Mouse (Mus musculus) embryonic facial prominence, embryonic 13.5 days (tissue): ENCODE data around the gene Med18. TPM values are rescaled to one million over a fixed set of nuclear protein-coding genes. Genes with fewer than 3 reads are reported as not detected.

Experiments used
- ATAC-seq: fragments of 200-750 bp; cut with Nextera tagmentation; 2 replicates; pipeline ENCODE4 v1.8.0; 2017; ENCODE audit warnings: low read depth; ENCODE audit not compliant: insufficient number of reproducible peaks, insufficient read depth, low FRiP score, low TSS enrichment
- H3K27ac ChIP-seq: fragments of 300-500 bp; sonication (generic); 2 replicates; pipeline ENCODE4 v1.5.1; 2015; ENCODE audit warnings: moderate library complexity, mild to moderate bottlenecking, inconsistent platforms
- H3K27me3 ChIP-seq: fragments of 300-500 bp; sonication (generic); 2 replicates; pipeline ENCODE4 v1.6.1; 2015; ENCODE audit warnings: mild to moderate bottlenecking, inconsistent platforms
- H3K36me3 ChIP-seq: fragments of 300-500 bp; sonication (generic); 2 replicates; pipeline ENCODE4 v1.6.1; 2015; ENCODE audit warnings: mild to moderate bottlenecking, inconsistent platforms
- H3K4me1 ChIP-seq: fragments of 300-500 bp; sonication (generic); 2 replicates; pipeline ENCODE4 v1.6.1; 2015; ENCODE audit warnings: inconsistent platforms
- H3K4me2 ChIP-seq: fragments of 300-500 bp; sonication (generic); 2 replicates; pipeline ENCODE4 v1.6.1; 2015; ENCODE audit warnings: moderate library complexity, mild to moderate bottlenecking, inconsistent platforms
- H3K4me3 ChIP-seq: fragments of 300-500 bp; sonication (generic); 2 replicates; pipeline ENCODE4 v1.5.1; 2015; ENCODE audit warnings: mild to moderate bottlenecking, inconsistent platforms
- H3K9ac ChIP-seq: fragments of 300-500 bp; sonication (generic); 2 replicates; pipeline ENCODE4 v1.6.1; 2015; ENCODE audit warnings: mild to moderate bottlenecking, inconsistent platforms
- H3K9me3 ChIP-seq: fragments of 300-500 bp; sonication (generic); 2 replicates; pipeline ENCODE4 v1.6.1; 2016; ENCODE audit warnings: inconsistent platforms
- WGBS: fragments of 180-500 bp; shearing (Covaris S2); methylation state at CpG from one replicate; pipeline ENCODE4 v1.1.7; 2015; ENCODE audit warnings: mixed read lengths; 5-methylcytosine and 5-hydroxymethylcytosine counted together
- polyA plus RNA-seq: library from polyadenylated mRNA; unstranded; fragments of >200 nt; fragmentation: Nextera tagmentation; extraction: Ambion mirVana; gene quantifications from 2 replicates; pipeline ENCODE4 v1.2.1, GENCODE M21; 2015

The Med18 gene
- polyA plus RNA-seq, 1 experiment from 2014 or later: 28.7 TPM

DNA sequence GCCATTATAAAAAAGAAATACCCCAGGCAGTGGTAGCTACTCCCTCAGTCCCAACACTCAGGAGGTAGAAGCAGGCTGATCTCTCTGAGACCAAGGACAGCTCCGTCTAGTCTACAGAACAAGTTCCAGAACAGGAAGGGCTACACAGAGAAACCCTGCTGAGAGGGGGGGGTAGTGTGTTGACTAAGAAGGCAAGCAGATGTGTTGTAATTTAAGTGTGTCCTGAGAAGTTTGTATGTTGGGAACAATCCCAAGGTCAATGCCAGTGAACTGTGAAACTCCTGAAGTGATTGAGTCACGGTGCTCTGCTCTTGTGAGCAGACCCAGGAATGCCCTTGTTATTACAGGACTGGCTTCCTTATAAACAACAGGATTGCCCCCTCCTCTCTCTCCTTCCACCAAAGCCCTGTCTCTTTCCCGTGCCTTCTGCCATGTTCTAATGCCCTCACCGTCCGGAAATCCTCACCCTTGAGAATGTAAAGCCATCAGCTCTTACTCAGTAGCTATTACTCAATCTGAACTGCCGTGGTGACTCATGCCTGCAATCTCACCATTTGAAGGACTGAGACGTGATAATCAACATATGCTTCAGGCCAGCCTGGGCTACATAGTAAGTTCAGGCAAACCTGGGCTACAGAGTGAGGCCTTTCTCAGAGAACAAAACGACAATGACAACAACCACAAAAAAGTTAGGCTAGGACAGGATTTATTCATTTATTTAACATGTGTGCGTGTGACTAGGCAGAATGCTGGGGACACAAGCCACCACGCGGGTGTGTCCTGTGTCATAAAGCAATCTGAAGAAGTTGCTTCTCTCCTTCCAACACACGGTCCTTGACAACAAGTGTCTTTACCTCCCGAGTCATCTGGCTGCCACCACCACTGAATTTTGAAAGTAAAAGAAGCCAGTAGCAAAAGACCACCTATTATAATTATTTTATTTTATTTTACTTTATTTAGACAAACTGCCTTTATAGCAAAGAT lies 12.5 kb upstream of the Med18 start:
- WGBS: 75% methylated on average over 13 of the region's 13 CpGs
- H3K27me3 ChIP-seq: no peaks in the 10 kb centered on the region
- H3K9ac ChIP-seq: no peak overlapping the region
- no peak overlapping the region for H3K4me3 ChIP-seq
- no peak overlapping the region for H3K27ac ChIP-seq
- no peaks in the 10 kb centered on the region for H3K4me1 ChIP-seq
- no peak overlapping the region for H3K4me2 ChIP-seq
- no peak for ATAC-seq
- H3K36me3 ChIP-seq: no peaks in the 10 kb centered on the region
- H3K9me3 ChIP-seq: no peaks in the 10 kb centered on the region

DNA sequence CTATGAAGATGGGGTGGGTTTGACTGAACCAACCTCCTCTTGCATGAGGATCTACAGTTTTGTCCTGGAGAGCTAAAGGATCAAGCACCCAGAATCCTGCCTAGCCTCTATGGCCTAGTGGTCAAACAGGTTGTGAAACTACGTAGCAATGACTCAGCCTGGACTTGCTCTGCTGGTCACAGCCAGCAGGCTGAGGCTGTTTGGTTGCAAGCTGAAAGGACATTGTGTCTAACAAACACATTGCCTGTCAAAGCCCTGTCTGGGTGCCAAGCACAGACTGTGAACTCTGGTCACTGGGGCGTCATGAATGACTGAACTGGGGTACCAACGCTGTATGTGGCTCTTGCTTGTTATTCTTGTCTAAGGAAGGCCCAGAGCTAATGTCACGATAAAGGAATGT lies 10.9 kb upstream of the Med18 start:
- 73% methylated on average over 4 of the region's 4 CpGs for WGBS
- Histone ChIP-seq H3K36me3 (no peaks in the 10 kb centered on the region), H3K9me3 (no peaks in the 10 kb centered on the region), H3K27ac (no peak overlapping the region), H3K4me1 (peaks cover 14% of the 10 kb centered on the region), H3K4me3 (no peak overlapping the region), H3K9ac (no peak overlapping the region), H3K4me2 (no peak overlapping the region), H3K27me3 (no peaks in the 10 kb centered on the region)
- no peak for ATAC-seq

DNA sequence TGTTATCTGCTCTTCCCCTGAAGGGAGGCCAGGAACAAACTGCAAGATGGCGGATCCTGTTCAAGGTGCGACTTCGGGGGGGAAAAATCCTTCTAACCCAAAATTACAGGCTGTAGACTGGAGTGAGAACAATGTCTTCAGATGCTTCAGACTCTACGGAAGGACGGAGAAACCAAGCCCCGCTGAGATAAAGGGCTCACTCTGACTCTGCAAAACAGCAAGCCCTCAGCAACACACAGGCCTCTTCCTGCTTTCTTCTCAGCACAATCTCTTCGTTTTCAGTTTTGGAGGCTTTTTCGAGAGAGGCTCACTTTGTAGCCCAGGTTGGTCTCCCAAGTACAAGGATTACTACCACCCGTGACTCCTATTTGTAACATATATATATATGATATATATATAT lies 9.7 kb upstream of the Med18 start:
- no peaks in the 10 kb centered on the region for H3K27me3 ChIP-seq
- no peak overlapping the region for H3K4me2 ChIP-seq
- ATAC-seq: no peak
- H3K9ac ChIP-seq: no peak overlapping the region
- no peak overlapping the region for H3K4me3 ChIP-seq
- no peaks in the 10 kb centered on the region for H3K36me3 ChIP-seq
- WGBS: 86% methylated on average over 9 of the region's 9 CpGs
- no peaks in the 10 kb centered on the region for H3K9me3 ChIP-seq
- peaks cover 16% of the 10 kb centered on the region for H3K4me1 ChIP-seq
- H3K27ac ChIP-seq: no peak overlapping the region

DNA sequence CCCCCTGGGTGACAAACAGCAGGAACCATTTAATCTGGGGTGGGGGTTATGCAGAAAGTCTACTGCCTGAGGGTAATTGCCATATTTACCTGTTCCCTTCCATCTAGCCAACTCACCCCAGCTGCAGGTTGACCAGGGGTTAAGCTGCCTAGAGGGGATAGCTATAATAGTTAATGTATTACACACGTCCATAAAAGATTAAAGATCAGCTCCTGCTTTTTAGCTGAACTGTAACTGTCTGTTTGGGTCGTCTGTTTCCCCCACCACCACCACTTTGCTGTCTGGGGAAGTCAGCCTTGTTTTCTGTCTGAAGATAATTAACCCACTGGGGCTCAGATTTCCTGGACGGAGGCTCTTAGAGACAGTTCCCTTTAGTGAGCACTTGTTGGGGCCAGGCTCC lies 6.2 kb upstream of the Med18 start:
- Histone ChIP-seq H3K27ac (no peak overlapping the region), H3K9me3 (no peaks in the 10 kb centered on the region), H3K9ac (no peak overlapping the region), H3K4me2 (no peak overlapping the region), H3K36me3 (no peaks in the 10 kb centered on the region), H3K27me3 (no peaks in the 10 kb centered on the region), H3K4me3 (no peak overlapping the region), H3K4me1 (peaks cover 16% of the 10 kb centered on the region)
- no peak for ATAC-seq
- WGBS: 1% methylated on average over 3 of the region's 3 CpGs

DNA sequence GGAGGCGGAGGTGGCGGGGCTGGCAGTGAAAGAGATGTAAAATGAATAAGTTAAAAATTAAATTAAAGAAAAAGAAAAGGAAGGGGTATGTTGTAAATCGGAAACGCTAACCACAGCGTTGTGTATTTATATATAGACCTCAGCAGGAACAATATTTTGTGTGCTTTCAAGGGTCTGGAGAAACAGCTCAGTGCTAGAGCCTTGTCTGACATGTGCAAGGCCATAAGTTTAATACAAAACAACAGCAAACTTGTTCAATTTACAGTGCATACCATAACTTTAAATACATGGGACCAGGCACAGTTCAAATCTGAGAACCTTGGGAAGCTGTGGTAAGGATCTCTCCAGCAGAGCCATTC lies 513 bp upstream of the Med18 start:
- H3K9ac ChIP-seq: peak overlapping the region; percentile 86
- 4% methylated on average over 5 of the region's 5 CpGs for WGBS
- H3K4me2 ChIP-seq: peak overlapping the region; percentile 79
- peak overlapping the region; percentile 71 for H3K4me3 ChIP-seq
- peaks cover 22% of the 10 kb centered on the region for H3K36me3 ChIP-seq
- H3K27me3 ChIP-seq: no peaks in the 10 kb centered on the region
- H3K4me1 ChIP-seq: peaks cover 13% of the 10 kb centered on the region
- ATAC-seq: no peak
- no peaks in the 10 kb centered on the region for H3K9me3 ChIP-seq
- peak overlapping the region; percentile 71; the same call in 1 of the 2 replicates for H3K27ac ChIP-seq

DNA sequence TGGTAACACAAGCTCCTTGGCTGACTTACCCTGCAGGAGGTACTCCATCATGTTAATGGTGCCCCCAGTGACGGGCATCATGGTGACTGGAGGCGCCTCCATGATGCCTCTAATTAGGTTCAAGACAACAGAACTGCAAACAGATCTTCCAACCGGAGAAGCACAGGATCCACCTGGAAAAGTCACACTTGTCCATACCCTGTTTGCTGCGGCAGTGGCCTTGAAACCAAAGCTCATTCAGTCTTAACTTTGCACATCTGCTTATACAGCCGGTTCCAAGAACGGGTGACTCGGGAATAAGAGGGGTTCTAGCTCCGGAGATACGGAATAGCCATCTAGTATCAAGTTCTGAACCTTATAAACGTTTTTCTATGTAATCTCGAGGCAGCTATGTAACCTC lies 885 bp downstream of the Med18 start:
- peak overlapping the region; percentile 71; the same call in 1 of the 2 replicates for H3K27ac ChIP-seq
- WGBS: 10% methylated on average over 11 of the region's 11 CpGs
- no peak for ATAC-seq
- H3K4me1 ChIP-seq: peaks cover 13% of the 10 kb centered on the region
- no peaks in the 10 kb centered on the region for H3K27me3 ChIP-seq
- peaks cover 35% of the 10 kb centered on the region for H3K36me3 ChIP-seq
- peak overlapping the region; percentile 71 for H3K4me3 ChIP-seq
- H3K4me2 ChIP-seq: peak overlapping the region; percentile 79
- H3K9ac ChIP-seq: peak overlapping the region; percentile 86
- no peaks in the 10 kb centered on the region for H3K9me3 ChIP-seq

DNA sequence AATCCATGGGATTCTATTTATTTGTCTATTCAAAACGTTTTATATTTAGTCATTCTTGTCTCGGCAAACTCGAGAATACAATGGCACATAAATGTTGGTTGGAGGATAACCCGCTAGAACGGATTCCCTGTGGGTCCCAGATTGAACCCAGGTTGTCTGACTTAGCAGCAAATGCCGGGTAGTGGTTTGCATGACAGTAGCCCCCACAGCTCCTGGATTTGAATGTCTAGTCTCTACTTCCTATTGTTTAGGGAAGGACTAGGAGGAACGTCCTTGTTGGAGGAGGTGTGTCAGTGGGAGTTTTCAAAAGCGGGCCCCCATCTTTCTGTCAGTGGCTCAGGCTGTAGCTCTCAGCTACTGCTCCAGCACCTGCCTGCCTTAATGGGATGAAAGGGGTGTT lies 3.5 kb downstream of the Med18 start:
- Histone ChIP-seq H3K27me3 (no peaks in the 10 kb centered on the region), H3K27ac (no peak overlapping the region), H3K36me3 (peaks cover 49% of the 10 kb centered on the region), H3K4me3 (no peak overlapping the region), H3K9me3 (no peaks in the 10 kb centered on the region), H3K9ac (no peak overlapping the region), H3K4me1 (peaks cover 13% of the 10 kb centered on the region), H3K4me2 (no peak overlapping the region)
- WGBS: 91% methylated on average over 8 of the region's 8 CpGs
- ATAC-seq: no peak

DNA sequence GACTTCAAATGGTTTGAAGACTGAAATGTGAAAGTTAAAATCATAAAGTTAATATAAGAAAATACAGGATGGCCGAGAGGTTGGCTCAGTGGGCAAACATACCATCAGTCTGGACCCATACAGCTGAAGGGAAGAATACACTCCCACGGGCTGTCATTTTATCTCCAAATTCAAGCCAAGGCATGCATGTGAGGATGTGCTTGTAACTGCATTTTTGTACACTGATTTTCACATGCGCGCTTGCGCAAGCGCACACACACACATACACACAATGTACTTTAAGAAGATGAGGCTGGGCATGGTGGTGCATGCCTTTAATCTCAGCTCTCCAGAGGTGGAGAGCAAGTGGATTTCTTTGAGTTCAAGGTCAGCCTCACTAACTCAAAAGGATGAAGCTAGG lies 8.2 kb downstream of the Med18 start:
- H3K9me3 ChIP-seq: no peaks in the 10 kb centered on the region
- no peak overlapping the region for H3K4me3 ChIP-seq
- H3K27ac ChIP-seq: peak overlapping the region; percentile 57
- no peak overlapping the region for H3K4me2 ChIP-seq
- no peaks in the 10 kb centered on the region for H3K4me1 ChIP-seq
- 83% methylated on average over 6 of the region's 6 CpGs for WGBS
- H3K36me3 ChIP-seq: peaks cover 40% of the 10 kb centered on the region
- no peak overlapping the region for H3K9ac ChIP-seq
- no peaks in the 10 kb centered on the region for H3K27me3 ChIP-seq
- ATAC-seq: no peak

DNA sequence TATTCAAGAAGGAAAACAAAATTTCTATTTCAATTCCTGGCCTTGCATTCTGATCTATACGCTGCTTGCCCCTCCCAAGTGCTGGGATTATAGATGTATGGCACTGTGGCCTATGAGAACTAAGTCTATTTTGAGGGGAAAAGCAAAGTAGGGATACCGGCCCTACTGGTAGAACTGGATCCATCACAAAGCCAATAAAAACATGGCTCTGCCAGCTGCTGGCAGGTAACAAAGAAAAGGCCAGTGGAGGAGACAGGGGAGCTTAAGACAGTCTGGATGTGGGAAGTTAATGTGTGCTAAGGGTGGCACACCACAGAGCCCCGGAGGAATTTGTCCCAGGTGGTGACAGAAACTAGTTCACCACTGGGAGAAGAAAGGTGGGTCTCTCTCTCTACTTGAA lies 8.6 kb downstream of the Med18 start:
- 0 out of 2 replicates have a peak, but pooled peaks have one; percentile 67 for ATAC-seq
- Histone ChIP-seq H3K9ac (no peak overlapping the region), H3K9me3 (no peaks in the 10 kb centered on the region), H3K4me3 (no peak overlapping the region), H3K36me3 (peaks cover 36% of the 10 kb centered on the region), H3K4me2 (no peak overlapping the region), H3K4me1 (no peaks in the 10 kb centered on the region), H3K27me3 (no peaks in the 10 kb centered on the region), H3K27ac (peak overlapping the region; percentile 57)
- 66% methylated on average over 3 of the region's 3 CpGs for WGBS

DNA sequence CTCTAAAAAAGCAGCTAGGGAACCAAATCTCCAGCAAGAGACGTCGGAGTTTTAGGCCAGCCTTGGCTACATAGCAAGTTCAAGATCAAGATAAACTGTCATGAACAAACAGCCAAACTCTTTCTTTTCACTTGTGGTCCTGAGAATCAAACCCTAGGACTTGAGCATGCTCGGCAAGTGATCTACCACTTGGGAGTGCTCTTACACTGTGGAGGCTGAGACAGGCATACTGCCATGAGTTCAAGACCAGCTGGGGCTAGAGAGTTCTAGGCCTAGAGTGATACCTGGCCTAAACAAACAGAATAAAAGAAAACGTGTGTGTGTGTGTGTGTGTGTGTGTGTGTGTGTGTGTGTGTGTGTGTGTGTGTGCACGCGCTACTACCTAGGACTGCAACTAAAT lies 9.5 kb downstream of the Med18 start:
- Histone ChIP-seq H3K9me3 (no peaks in the 10 kb centered on the region), H3K9ac (no peak overlapping the region), H3K4me3 (no peak overlapping the region), H3K36me3 (peaks cover 26% of the 10 kb centered on the region), H3K4me1 (no peaks in the 10 kb centered on the region), H3K4me2 (no peak overlapping the region), H3K27ac (no peak overlapping the region), H3K27me3 (no peaks in the 10 kb centered on the region)
- WGBS: 86% methylated on average over 6 of the region's 6 CpGs
- no peak for ATAC-seq

DNA sequence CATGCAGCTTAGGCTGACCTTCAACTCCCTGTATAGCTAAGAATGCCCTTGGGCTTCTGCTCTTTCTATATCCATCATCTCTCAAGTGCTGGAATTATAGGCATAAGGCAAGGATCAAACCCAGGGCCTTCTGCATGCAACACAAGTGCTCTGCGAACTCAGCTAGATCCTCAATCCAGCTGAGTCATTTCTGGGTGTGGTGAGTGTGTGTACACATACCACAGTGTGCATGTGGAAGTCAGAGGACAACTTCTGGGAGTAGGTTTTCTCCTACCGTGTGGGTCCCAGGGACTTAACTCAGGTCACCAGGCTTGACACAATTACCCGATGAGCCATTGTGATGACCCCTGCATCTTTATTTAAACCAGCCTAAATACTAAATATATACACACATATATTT lies 13.9 kb downstream of the Med18 start:
- 78% methylated on average over 3 of the region's 3 CpGs for WGBS
- Histone ChIP-seq H3K27ac (no peak overlapping the region), H3K27me3 (no peaks in the 10 kb centered on the region), H3K4me3 (no peak overlapping the region), H3K4me1 (no peaks in the 10 kb centered on the region), H3K36me3 (no peaks in the 10 kb centered on the region), H3K4me2 (no peak overlapping the region), H3K9me3 (no peaks in the 10 kb centered on the region), H3K9ac (no peak overlapping the region)
- no peak for ATAC-seq

DNA sequence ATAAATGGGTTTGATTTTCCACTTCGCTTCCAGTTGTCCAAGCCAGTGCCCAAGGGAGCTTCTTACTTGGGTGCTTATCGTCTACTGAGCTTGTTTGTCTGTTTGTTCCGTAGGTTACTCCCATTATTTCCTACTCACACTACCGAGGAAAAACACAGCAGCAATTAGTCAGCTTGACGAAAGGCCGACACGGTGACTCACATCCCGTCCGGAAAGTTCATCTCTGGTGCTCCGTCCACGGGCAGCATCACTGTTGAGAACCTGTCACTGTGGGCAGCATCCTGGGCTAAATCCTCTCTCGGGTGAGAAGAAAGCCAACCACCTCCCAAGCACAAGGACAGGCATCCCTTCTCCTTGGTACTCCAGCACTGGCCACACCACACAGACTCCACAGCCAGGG lies 17.6 kb downstream of the Med18 start:
- no peaks in the 10 kb centered on the region for H3K4me1 ChIP-seq
- H3K4me3 ChIP-seq: no peak overlapping the region
- H3K27me3 ChIP-seq: no peaks in the 10 kb centered on the region
- WGBS: 75% methylated on average over 12 of the region's 12 CpGs
- H3K9me3 ChIP-seq: 0 out of 2 replicates have a peak, but pooled peaks cover 7% of the 10 kb centered on the region
- H3K36me3 ChIP-seq: no peaks in the 10 kb centered on the region
- no peak overlapping the region for H3K27ac ChIP-seq
- no peak overlapping the region for H3K4me2 ChIP-seq
- no peak for ATAC-seq
- H3K9ac ChIP-seq: no peak overlapping the region
